Mouse (Mus musculus) heart, adult 2 months (tissue): ENCODE measurements around the gene Grk6.
A peak's percentile ranks its signal among the peaks of the same experiment; 100 is the strongest.

Experiments
- CTCF ChIP-seq: fragments of 200-600 bp; IDR thresholded peaks from 2 replicates; pipeline ENCODE4 v1.8.1; 2022; ENCODE audit warnings: antibody characterized with exemption, mild to moderate bottlenecking, moderate library complexity
- EP300 ChIP-seq: fragments of 200-500 bp; IDR thresholded peaks from 2 replicates; pipeline ENCODE4 v1.6.1; 2011; ENCODE audit warnings: low read depth, low read length, control low read depth; ENCODE audit not compliant: insufficient read depth
- POLR2A ChIP-seq: fragments of 200-500 bp; IDR thresholded peaks from 2 replicates; pipeline ENCODE4 v1.6.1; 2011; ENCODE audit warnings: mild to moderate bottlenecking, low read depth, low read length, control low read depth; ENCODE audit not compliant: insufficient read depth

- TF ChIP-seq POLR2A (no peak), CTCF (peak; percentile 53), EP300 (no peak)
Observed at GRCm38 (mm10) chr13:55449679-55450441, 5.0 kb downstream of the Grk6 start.
